Mouse (Mus musculus) C2C12 (cell line): ENCODE data around the gene Ino80b.

Experiments used
- CTCF ChIP-seq: IDR thresholded peaks from one replicate; pipeline ENCODE4 v1.5.1; 2011; ENCODE audit not compliant: control insufficient read depth, insufficient read depth, insufficient read length
- MAX ChIP-seq: IDR thresholded peaks from one replicate; pipeline ENCODE4 v1.6.1; 2011; ENCODE audit warnings: mild to moderate bottlenecking, control low read depth

- TF ChIP-seq CTCF, result no peak
- peak; percentile 33 for TF ChIP-seq MAX
Observed at GRCm38 (mm10) chr6:83141636-83142035, 16.4 kb upstream of the Ino80b start.
